Mouse (Mus musculus) left cerebral cortex, postnatal 4 days (tissue): ENCODE data around the gene Hs3st1. TPM values are rescaled to one million over a fixed set of nuclear protein-coding genes. Genes with fewer than 3 reads are reported as not detected.
A peak's percentile ranks its signal among the peaks of the same experiment; 100 is the strongest.
"Not testable (repeated sequence)": the region's sequence is repeated elsewhere in the genome, so short reads cannot be mapped to it uniquely, and the experiment has no call there.

Experiments
- DNase-seq: peaks from one replicate; pipeline ENCODE4 v3.0.0-alpha.2; 2022
- intact Hi-C: fragments of 180-260 bp; cut with DNase I; formaldehyde crosslinking; loops from one replicate; pipeline ENCODE4 v1.15.1; 2025
- total RNA-seq, 2 experiments: library from RNA; stranded (reverse); gene quantifications; 2 replicates each; pipeline ENCODE4 v1.2.3; 2021

Hs3st1 gene
- total RNA-seq: 10 to 100 TPM; 47.8 to 53.4 TPM

DNA sequence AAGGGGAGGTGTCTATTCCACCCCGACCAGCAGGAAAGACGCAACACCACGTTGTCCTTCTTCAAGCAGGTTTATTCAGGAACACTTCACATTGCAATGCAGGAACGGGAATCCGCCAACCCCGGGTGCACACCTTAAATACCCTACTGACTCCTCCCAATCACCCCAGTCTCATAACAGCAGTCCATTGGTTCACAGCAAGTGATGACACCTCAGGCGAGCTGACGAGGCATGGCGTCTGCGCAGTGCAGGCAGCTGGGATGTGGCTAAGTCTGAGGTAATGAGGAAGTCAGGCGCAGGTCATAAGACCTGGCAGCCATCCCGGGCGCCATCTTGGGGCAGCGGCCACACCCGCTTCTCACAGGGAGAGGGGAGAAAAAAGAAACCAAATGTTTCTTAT is at the start of gene Hs3st1:
Gene Hs3st1, minus strand, starts transcription at position 101 of the 400 bp plus-strand sequence.
- intact Hi-C loops, DNase-seq: not testable (repeated sequence)

DNA sequence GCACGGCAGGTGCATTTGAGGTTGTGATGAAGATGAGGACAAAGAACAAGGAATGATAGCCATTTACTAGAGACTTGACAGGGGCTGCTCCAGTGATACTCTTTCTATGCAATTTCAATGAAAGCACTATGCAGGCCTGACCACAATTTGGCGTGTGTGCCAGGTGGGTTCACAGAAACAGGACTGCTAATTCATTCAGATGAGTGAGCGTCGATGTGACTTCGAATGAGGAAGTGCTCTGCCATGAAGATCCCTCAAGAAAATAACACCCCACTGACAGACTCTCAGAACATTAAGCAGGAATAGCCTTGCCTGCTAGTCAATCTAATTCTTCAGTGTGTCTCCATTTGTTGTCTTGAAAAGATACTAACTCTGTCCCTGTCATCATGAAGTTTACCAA is 49.4 kb upstream of the Hs3st1 start:
- DNase-seq: no peak
- intact Hi-C loops: no loop called here

DNA sequence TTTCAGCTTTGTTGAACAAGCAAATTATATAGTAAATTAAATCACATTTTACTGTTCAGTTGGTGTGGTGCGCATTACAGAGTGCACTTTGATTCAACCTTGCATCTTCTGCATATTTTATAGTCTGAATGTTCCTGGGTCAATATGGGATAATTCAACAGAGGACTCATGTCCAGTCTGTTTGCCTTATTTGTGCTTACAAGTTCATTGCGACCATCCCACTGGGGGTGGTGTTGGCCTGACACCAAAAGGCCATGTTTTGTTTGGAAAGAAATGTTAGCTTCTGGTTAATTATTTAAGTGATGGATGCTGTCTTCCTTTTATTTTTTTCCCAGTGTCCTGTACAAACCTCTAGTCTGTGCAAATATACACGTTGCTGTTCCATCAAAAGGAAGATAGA is 48.7 kb upstream of the Hs3st1 start:
- DNase-seq: peak; percentile 2
- intact Hi-C loops: no loop called here

DNA sequence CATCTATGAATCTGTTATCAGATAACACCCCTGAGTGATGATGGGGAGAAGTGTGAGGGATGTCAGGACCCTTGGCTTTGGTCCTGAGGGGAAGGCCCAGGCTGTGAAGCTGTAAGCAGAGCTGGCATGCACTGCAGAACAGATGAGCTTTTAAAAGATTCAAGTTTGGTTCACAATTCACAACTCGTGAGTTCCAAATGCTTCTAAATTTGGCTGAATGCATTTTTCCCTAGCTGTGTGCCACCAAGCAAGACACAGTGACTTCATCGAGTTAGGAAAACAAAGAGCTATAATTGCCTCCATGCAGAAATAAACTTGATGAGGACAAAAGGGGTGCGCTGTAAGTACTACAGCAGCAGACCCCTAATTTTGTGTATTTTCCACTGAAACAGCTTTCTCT is 48.2 kb upstream of the Hs3st1 start:
- intact Hi-C loops: no loop called here
- no peak for DNase-seq

DNA sequence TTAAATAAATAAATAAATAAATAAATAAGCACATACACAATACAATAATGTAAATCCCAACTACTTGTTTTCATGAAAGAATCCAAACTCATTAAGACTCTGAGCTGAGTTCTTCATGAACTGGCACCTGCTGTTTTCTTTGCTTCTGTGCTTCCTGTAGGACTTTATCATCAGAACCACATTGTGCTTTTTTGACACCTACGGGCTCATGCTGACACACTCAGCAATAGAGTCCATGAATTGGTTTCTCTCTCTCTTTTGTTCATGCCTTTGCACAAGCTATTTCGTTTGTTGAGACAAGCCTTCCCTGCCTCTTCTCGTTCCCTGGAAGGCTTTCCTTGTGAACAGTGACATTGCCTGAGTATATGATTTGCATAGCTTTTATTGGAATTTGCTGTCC is 46.8 kb upstream of the Hs3st1 start:
- DNase-seq: no peak

DNA sequence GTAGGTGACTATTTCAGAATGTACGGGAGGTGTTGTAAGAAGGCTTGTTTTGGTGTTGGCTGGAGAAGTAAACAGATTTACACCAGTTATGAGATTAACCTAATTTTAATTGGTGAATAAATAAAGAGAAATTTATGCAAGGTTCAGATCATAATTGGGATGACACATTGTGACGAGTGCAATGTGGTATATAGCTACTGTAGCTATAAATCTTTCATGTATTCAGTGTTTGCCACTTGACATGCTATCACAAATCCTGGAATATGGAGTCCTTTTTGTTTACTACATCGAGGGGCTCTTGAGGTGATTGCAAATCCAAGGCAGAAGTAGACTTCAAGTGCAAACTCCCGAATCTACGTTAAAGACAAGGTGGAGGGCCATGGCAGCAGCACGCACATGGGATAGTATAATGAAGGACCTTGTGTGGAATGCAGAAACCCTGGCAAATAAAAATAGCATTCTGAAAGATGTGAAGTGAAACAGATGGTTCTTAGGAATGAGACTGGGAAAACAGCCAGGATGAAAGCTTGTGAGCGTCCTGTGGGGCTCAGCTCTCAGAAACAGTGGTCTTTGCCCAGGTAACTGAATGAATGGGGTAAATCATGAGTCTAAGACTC is 21.9 kb upstream of the Hs3st1 start:
- peak; percentile 0 for DNase-seq
- intact Hi-C loops: no loop called here

More for the DNA sequence above, 46.8 kb upstream of the Hs3st1 start:
- intact Hi-C loops: no loop called here

DNA sequence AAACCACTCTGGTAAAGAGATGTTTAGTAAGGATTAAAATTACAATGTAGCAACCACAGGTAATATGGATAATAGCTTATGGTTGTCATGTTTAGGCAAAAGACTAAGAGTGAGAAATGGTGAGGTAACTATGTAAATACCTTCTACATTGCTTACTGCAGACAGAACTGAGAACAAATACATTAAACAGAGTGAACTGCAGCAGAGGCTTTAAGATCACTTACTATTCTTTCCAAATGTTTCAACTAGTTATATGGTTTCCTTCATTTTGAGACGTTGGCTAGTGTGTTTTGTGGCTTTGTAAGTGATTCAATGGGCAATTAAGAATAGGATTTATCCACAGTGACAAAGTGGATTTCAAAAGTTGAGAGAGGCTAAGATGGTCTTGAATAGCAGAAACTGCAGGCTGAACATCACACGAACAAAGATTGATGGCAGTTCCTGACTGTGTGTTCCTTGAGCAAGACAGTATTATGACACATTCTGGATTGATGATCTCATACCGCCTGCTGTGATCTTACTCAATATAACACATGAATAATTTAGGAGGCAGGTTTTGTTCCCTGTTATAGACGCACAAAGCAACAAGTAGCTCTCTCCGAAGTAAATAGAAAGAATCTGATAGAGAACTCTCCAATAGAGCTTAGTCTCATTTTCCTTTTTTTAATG is 16.5 kb upstream of the Hs3st1 start:
- DNase-seq: no peak
- intact Hi-C loops: no loop called here

DNA sequence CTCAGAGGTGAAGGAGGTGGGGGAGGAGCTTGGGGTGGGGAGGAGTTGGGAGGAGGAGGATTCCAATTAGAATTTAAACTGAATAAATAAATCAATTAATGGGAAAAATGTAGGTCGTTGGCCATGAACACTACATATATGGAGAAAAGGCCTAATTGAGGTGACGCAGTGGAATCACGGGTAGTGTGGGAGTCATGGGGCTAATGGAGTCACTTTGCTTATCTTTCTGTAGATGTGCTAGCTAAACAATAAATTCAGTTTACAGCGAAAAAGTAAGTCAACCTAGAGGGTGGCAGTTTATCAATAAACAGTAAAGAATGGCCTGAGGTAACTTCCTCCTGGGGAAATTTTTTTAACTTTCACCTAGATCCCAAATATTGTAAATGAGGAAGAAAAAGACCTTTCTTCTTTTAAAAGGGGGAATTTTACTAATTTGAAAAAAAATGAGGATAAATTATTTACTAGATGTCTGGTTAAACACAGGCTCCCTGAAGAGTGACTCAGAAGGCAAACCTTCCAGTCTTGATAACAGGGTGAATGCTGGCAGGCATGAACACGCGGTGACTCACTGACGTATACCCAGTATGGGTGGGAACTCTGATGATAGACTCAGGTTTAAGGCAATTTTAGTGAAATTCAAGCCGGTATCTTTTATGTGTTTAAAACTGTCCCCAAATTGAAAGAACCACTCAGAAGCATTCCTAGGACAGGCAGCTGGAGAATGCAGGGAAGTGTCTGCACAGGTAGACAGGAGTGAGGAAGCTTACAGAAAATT is 6.6 kb upstream of the Hs3st1 start:
- intact Hi-C loops: no loop called here
- no peak for DNase-seq

DNA sequence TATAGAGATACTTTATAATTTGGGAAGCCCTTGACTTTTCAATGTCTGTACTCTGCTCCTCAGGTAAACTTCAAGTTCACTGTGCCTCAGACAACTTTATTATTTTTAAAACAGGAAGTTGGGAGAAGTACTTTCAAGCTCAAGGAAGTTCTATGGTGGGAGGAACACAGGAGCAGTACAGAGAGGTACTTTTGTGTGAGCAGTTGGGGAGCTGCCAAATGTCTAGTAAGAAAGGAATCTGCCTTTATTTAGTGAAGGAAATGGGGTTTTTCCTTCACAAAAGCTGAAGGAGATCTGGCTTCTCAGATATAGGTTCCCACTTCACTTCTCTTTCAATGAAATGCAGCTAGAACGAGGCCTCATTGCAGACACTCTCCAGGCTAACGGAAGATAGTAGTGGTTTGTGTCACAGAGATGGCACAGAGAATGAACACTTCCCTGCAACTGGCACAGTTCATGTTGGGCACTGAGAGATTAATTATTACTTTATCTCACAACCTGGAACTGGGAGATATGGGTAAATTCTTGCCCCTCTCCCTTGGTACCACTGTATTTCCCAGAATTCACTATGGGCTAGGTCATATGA is 3.7 kb upstream of the Hs3st1 start:
- DNase-seq: no peak
- intact Hi-C loops: no loop called here

DNA sequence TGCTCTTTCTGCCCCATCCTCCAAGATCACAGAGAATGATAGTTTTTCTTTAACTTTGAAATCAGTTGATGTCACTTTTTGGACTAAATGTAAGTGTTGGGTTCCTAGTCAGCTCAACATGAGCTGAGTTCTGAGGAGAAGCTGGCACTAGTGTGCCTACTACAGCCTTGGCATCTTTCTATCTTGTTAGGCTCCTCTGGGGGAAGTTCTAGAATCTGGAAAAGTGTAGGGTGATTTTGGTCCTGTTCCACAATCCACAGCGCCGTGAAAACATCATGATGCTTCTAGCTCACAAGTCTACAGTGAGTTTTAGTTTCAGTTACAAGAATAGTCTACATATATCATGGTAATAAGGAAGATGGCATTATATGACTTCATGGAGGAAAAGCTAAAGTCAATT is 18.4 kb downstream of the Hs3st1 start:
- intact Hi-C loops: no loop called here
- DNase-seq: no peak

DNA sequence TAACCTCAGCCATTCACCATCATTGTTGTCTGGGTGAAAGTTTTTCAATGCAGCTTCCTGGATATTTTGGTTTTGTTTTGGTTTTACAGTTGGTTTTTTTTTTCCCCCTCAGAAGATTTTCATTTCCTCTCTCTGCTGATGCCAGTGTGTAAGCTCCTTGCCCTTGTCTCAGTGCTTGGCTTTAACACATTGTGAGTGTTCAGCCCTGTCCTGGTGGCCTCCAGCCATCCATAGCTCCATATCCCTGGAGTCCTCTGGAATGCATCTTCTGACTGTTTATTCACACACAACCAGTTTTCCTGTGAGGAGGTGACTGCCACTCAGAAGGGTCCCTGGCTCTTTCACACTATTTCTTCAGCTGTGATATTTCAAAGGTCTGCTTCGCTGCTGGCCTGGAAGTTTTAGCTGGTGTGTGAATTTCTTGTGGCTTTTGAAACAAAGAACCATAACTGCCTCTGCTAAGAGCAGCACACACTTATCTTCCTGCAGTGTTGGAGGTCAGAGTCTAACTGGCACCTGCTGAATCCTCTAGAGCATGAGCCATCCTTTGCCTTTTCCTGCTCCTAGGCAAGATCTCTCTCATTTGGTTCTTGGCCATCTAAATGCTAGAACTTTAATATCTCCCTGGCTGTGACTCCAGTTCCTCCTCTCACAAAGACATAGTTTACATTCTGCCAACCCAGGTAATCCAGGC is 21.4 kb downstream of the Hs3st1 start:
- no peak for DNase-seq
- intact Hi-C loops: no loop called here

DNA sequence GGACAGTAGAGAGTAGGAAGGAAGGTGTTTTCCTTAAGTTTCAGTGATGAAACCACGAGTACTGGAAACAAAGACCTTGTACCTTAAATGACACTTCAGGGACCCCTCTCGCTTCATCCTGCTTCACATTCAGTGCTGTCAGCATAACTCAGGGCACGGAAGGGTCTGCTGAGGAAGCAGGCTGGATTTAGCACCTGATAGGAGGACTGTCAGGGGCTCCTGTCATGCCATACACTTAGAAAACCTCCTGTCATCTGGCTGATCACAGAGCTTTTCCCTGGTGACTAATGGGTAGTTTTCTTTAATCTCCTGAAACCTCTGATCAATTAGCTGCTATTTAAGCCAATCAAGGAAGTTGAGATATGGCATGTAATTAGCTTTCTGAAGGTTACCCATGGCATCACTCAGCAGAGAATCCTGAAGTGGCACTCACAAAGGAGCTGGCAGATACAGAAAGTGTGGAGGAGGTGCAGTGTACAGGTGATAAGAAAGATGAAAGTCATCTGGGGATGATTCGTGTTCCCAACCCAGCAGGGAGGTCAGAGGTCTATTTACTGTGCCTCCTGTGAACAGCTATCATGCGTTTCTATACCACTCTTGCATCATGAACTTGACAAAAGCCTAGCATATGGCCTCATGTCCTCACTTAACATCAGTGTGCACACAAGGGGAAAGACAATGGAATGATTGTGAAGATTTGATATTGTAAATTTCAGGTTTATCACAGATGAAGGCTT is 22.1 kb downstream of the Hs3st1 start:
- intact Hi-C loops: no loop called here
- no peak for DNase-seq

DNA sequence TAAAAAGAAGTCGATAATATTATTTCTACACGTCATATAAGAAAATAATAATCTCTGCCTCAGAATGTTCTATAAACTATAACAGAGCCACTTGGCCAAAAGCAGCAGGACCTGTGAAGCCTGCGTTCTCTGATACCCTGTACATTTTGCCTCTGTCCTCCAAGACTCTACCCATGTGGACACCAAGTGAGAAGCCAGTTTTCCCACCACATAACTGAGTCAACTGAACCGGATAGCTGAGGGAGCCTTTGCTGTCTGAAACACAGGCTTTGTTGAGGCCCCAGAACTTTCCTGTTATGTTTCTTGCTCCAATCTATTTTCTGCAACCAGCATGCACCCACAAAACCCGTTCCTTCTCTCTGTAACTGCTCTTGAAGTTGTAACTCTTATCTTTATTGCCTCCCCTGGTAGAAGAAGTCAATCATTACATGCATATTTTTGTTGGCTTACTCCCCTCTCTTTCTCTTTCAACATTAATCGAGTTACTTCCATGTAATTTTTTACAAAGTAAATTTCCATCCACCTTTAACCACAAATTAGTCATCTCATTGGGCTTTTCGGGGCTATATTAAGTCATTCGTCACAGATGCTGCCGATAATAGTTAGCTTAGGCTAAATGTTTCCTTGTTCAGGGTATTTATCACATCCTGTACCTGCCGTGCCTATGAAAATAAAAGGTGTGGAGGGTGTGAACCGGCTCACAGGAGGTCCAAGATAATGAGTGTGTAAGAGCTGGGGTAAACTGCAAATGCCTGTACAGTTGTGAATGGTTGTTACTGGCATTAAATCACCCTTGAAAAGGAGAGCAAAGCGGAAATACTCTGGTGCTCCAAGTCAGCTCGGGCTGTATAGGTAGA is 39.4 kb downstream of the Hs3st1 start:
- no peak for DNase-seq
- intact Hi-C loops: no loop called here

DNA sequence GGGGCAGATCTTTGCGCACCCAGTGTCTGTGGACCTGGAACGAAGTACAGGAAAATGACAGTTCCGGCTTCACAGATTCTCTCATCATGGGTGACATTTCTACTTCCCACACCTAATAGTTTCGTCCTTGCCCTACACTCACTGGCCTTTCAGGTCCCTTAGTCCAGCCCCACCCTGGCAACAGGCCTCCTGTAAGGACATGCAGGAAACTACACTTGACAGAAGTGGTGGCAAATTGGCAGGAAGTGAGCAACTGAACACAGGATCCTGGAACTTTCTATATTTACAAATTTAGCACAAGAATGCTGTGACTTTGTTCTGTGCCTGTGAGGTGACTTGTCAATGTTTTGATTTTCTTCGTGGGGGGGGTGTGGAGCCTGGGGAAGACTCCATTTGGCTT is 40.1 kb downstream of the Hs3st1 start:
- no peak for DNase-seq
- intact Hi-C loops: no loop called here

DNA sequence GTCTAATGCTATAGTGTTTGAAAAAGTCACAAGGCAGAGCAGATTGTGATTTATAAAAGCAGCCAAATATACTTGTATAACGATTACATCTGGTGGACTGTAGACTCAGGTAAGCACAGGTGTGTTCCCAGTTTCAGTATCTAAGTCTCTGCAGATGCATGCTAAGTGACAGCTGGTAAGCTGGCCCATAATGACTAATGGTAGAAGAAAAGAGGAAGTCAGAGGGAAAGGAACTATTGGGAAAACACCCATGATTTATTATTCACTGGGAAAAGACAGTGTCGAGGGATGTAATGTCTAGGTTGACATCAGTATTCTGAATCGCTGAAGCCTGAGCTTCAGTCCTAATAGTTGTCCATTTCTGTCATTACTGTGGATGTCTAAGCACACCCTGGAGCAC is 49.7 kb downstream of the Hs3st1 start:
- no peak for DNase-seq
- intact Hi-C loops: no loop called here

DNA sequence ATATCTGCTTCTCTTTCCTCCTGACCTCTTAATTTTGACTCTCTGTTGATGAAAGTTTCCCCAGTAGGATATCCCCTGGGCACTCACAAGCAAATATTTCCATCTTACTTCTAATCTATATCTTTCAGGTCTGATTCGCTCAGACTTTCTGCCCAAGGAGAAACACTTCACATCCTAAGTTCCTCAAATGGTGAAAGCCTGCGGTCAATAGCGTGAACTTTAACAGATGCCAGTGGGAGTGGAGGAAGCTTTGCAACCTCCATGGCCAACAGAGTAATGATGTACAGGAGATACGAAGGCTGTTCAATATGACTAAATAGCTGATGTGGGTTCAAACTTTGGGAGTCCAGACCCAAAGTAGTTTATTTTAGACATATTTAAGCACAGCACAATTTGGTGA is 94.4 kb downstream of the Hs3st1 start:
- DNase-seq: no peak
- intact Hi-C loops: no loop called here

DNA sequence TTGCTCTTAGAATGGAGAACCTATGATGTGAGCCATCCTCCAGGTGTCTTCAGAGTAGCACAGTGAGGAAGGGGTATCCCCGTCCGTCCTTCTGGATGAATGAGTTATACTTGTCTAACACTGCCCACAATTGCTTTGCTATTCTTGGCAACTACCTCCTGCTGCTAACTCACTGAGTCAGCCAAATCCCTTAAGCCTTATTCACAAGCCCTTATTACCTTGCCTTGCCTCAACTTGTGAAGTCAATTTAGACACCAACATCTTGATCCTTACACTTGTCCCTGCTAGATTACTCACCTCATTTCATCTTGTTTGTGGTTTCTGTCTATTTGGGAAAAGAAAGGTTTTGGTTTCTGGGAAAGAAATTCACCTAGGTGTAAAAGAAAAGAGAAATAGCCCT is 95.9 kb downstream of the Hs3st1 start:
- intact Hi-C loops: no loop called here
- DNase-seq: no peak

DNA sequence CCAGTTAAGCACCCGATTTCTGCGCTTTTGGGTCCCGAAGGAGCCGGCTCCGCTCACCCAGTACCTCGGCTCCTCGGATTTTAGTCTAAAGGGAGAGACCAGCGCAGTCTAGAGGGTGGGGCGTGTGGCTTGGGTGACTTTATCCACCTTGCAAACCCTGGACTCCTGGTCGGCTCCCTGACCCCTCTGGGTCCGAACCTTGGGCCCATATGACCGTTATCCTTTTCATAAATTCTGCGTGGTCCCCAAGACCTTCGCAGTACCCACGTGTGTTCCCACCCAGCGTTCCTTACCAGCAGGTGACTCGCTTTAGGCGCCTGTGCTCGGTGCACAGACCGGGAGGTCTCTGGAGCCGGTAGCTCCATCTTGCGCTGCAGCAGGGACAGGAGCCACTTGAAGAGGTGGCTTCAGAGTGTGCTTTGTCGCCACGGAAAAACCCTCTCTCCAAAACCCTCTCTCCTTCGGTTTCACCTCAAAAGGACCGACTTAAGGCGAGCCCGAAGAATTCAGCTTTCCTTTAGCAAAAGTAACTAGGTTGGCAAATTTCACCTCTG is 110.4 kb downstream of the Hs3st1 start:
- intact Hi-C loops: loop anchor here (5.0 to 10.0 kb wide), 3 partner anchors 320 to 1310 kb away; no protein-coding TSS in a partner anchor

More for the DNA sequence above, 110.4 kb downstream of the Hs3st1 start:
- no peak for DNase-seq
